Mouse (Mus musculus): ENCODE data around the gene Arid4a. TPM values are rescaled to one million over a fixed set of nuclear protein-coding genes. Genes with fewer than 3 reads are reported as not detected.
A peak's percentile ranks its signal among the peaks of the same experiment; 100 is the strongest.
"Not testable (repeated sequence)": the region's sequence is repeated elsewhere in the genome, so short reads cannot be mapped to it uniquely, and the experiment has no call there.

Gene Arid4a
- polyA plus RNA-seq, 1 experiment from 2014 or later = 44.2 TPM

- no peak overlapping the region for H3K4me3 ChIP-seq
- WGBS = 95% methylated on average over 4 of the region's 4 CpGs
- H3K27ac ChIP-seq (replicated peaks) = no peak overlapping the region
- no peaks in the 10 kb centered on the region for H3K27me3 ChIP-seq
- H3K9ac ChIP-seq = no peak overlapping the region
- no peak overlapping the region for H3K4me2 ChIP-seq
- no peaks in the 10 kb centered on the region for H3K4me1 ChIP-seq (replicated peaks)
- peaks cover 92% of the 10 kb centered on the region for H3K36me3 ChIP-seq
- no peak for ATAC-seq (ENCODE audit: low read depth)
- no peaks in the 10 kb centered on the region for H3K9me3 ChIP-seq
Observed at GRCm38 (mm10) chr12:71072048-71072447, 56.3 kb downstream of the Arid4a start.

GRCm38 (mm10) chr12:71073113-71073730 lies 57.4 kb downstream of the Arid4a start:
- WGBS = 66% methylated on average over 12 of the region's 12 CpGs
- Histone ChIP-seq H3K4me2 (no peak overlapping the region), H3K9me3 (no peaks in the 10 kb centered on the region), H3K4me1 (replicated peaks) (no peaks in the 10 kb centered on the region), H3K36me3 (peaks cover 80% of the 10 kb centered on the region), H3K4me3 (no peak overlapping the region), H3K27ac (replicated peaks) (no peak overlapping the region), H3K27me3 (no peaks in the 10 kb centered on the region), H3K9ac (no peak overlapping the region)
- 0 out of 2 replicates have a peak, but pooled peaks have one; percentile 56 for ATAC-seq (ENCODE audit: low read depth)

- Histone ChIP-seq H3K4me2 (no peak overlapping the region), H3K27me3 (no peaks in the 10 kb centered on the region), H3K9me3 (no peaks in the 10 kb centered on the region), H3K9ac (no peak overlapping the region), H3K4me3 (no peak overlapping the region), H3K4me1 (replicated peaks) (no peaks in the 10 kb centered on the region), H3K36me3 (peaks cover 28% of the 10 kb centered on the region), H3K27ac (replicated peaks) (no peak overlapping the region)
- 91% methylated on average over 8 of the region's 8 CpGs for WGBS
- no peak for ATAC-seq (ENCODE audit: low read depth)
Observed at GRCm38 (mm10) chr12:71086331-71086730, 70.5 kb downstream of the Arid4a start.

GRCm38 (mm10) chr12:71104275-71104674 lies 88.5 kb downstream of the Arid4a start:
- not testable (repeated sequence) for ATAC-seq (ENCODE audit: low read depth); H3K9me3 ChIP-seq; H3K4me3 ChIP-seq; H3K36me3 ChIP-seq; H3K4me2 ChIP-seq; H3K4me1 ChIP-seq (replicated peaks); H3K27ac ChIP-seq (replicated peaks); H3K9ac ChIP-seq; H3K27me3 ChIP-seq
- WGBS = 92% methylated on average over 4 of the region's 4 CpGs

- H3K9ac ChIP-seq = no peak overlapping the region
- H3K9me3 ChIP-seq = no peaks in the 10 kb centered on the region
- no peak overlapping the region for H3K27ac ChIP-seq (replicated peaks)
- WGBS = 88% methylated on average over 6 of the region's 6 CpGs
- ATAC-seq (ENCODE audit: low read depth) = no peak
- H3K36me3 ChIP-seq = no peaks in the 10 kb centered on the region
- H3K4me1 ChIP-seq (replicated peaks) = peaks cover 4% of the 10 kb centered on the region
- H3K4me3 ChIP-seq = no peak overlapping the region
- no peak overlapping the region for H3K4me2 ChIP-seq
- peaks cover 9% of the 10 kb centered on the region for H3K27me3 ChIP-seq
Observed at GRCm38 (mm10) chr12:71107216-71107771, 91.5 kb downstream of the Arid4a start.

- no peak within 1 kb of the TSS for H3K27ac ChIP-seq (replicated peaks)
- H3K4me3 ChIP-seq = 0 out of 2 replicates have a peak within 1 kb of the TSS, but pooled peaks have one; percentile 10
- WGBS = 8% methylated on average over 33 of the region's 33 CpGs
- H3K27me3 ChIP-seq = peaks cover 9% of the 10 kb centered on the region
- no peak for ATAC-seq (ENCODE audit: low read depth)
- peak within 1 kb of the TSS; percentile 45 for H3K4me2 ChIP-seq
- no peaks in the 10 kb centered on the region for H3K36me3 ChIP-seq
- no peak within 1 kb of the TSS; the same call in 1 of the 2 replicates for H3K9ac ChIP-seq
- H3K9me3 ChIP-seq = no peaks in the 10 kb centered on the region
- peaks cover 13% of the 10 kb centered on the region for H3K4me1 ChIP-seq (replicated peaks)
Observed at GRCm38 (mm10) chr12:71111331-71111730, 95.5 kb downstream of the Arid4a start, which contains the start of gene Tomm20l. Tomm20l (plus strand) TSS chr12:71111428.

- Histone ChIP-seq H3K9ac (no peak overlapping the region), H3K27ac (replicated peaks) (no peak overlapping the region), H3K27me3 (peaks cover 9% of the 10 kb centered on the region), H3K4me2 (no peak overlapping the region), H3K36me3 (no peaks in the 10 kb centered on the region), H3K4me1 (replicated peaks) (peaks cover 13% of the 10 kb centered on the region), H3K9me3 (no peaks in the 10 kb centered on the region), H3K4me3 (no peak overlapping the region)
- no peak for ATAC-seq (ENCODE audit: low read depth)
- 90% methylated on average over 10 of the region's 10 CpGs for WGBS
Observed at GRCm38 (mm10) chr12:71113074-71113473, 97.3 kb downstream of the Arid4a start.

GRCm38 (mm10) chr12:71113675-71114288 lies 98.0 kb downstream of the Arid4a start:
- Histone ChIP-seq H3K27ac (replicated peaks) (no peak overlapping the region), H3K4me2 (peak overlapping the region; percentile 14; the same call in 1 of the 2 replicates), H3K27me3 (peaks cover 9% of the 10 kb centered on the region), H3K4me1 (replicated peaks) (peaks cover 13% of the 10 kb centered on the region), H3K9ac (no peak overlapping the region), H3K9me3 (no peaks in the 10 kb centered on the region), H3K36me3 (no peaks in the 10 kb centered on the region), H3K4me3 (no peak overlapping the region)
- no peak; the same call in 1 of the 2 replicates for ATAC-seq (ENCODE audit: low read depth)
- 34% methylated on average over 12 of the region's 12 CpGs for WGBS

- no peak overlapping the region for H3K9ac ChIP-seq
- ATAC-seq (ENCODE audit: low read depth) = no peak
- WGBS = 83% methylated on average over 5 of the region's 5 CpGs
- no peak overlapping the region for H3K4me3 ChIP-seq
- H3K9me3 ChIP-seq = no peaks in the 10 kb centered on the region
- H3K27ac ChIP-seq (replicated peaks) = no peak overlapping the region
- H3K4me1 ChIP-seq (replicated peaks) = peaks cover 10% of the 10 kb centered on the region
- no peak overlapping the region for H3K4me2 ChIP-seq
- H3K36me3 ChIP-seq = no peaks in the 10 kb centered on the region
- peaks cover 7% of the 10 kb centered on the region for H3K27me3 ChIP-seq
Observed at GRCm38 (mm10) chr12:71116411-71116810, 100.6 kb downstream of the Arid4a start.

GRCm38 (mm10) chr12:71122731-71123130 lies 106.9 kb downstream of the Arid4a start:
- H3K4me1 ChIP-seq (replicated peaks) = no peaks in the 10 kb centered on the region

GRCm38 (mm10) chr12:71123286-71123685 lies 107.5 kb downstream of the Arid4a start:
- 90% methylated on average over 9 of the region's 9 CpGs for WGBS
- H3K4me2 ChIP-seq = no peak overlapping the region
- H3K36me3 ChIP-seq = peaks cover 39% of the 10 kb centered on the region

More at GRCm38 (mm10) chr12:71122731-71123130, 106.9 kb downstream of the Arid4a start:
- H3K9ac ChIP-seq = no peak overlapping the region
- no peak for ATAC-seq (ENCODE audit: low read depth)
- no peak overlapping the region for H3K4me2 ChIP-seq
- H3K36me3 ChIP-seq = peaks cover 39% of the 10 kb centered on the region
- H3K27ac ChIP-seq (replicated peaks) = no peak overlapping the region
- no peaks in the 10 kb centered on the region for H3K27me3 ChIP-seq
- 93% methylated on average over 10 of the region's 10 CpGs for WGBS
- H3K9me3 ChIP-seq = no peaks in the 10 kb centered on the region
- H3K4me3 ChIP-seq = no peak overlapping the region

GRCm38 (mm10) chr12:71135581-71135980 lies 119.8 kb downstream of the Arid4a start:
- Histone ChIP-seq H3K27ac (replicated peaks) (no peak overlapping the region), H3K4me1 (replicated peaks) (peaks cover 42% of the 10 kb centered on the region), H3K4me3 (peak overlapping the region; percentile 98), H3K4me2 (peak overlapping the region; percentile 75), H3K9me3 (no peaks in the 10 kb centered on the region), H3K27me3 (no peaks in the 10 kb centered on the region), H3K9ac (peak overlapping the region; percentile 93), H3K36me3 (peaks cover 26% of the 10 kb centered on the region)
- WGBS = 35% methylated on average over 5 of the region's 5 CpGs
- no peak for ATAC-seq (ENCODE audit: low read depth)

More at GRCm38 (mm10) chr12:71123286-71123685, 107.5 kb downstream of the Arid4a start:
- Histone ChIP-seq H3K9me3 (no peaks in the 10 kb centered on the region), H3K27me3 (no peaks in the 10 kb centered on the region), H3K4me3 (no peak overlapping the region), H3K27ac (replicated peaks) (no peak overlapping the region), H3K9ac (no peak overlapping the region), H3K4me1 (replicated peaks) (no peaks in the 10 kb centered on the region)
- ATAC-seq (ENCODE audit: low read depth) = no peak

Data from neural tube, embryonic 13.5 days (tissue).